Mouse (Mus musculus): Measurements from ENCODE around the gene Skida1. TPM values are rescaled to one million over a fixed set of nuclear protein-coding genes. Genes with fewer than 3 reads are reported as not detected.
A peak's percentile ranks its signal among the peaks of the same experiment; 100 is the strongest.

The Skida1 gene
- polyA plus RNA-seq, 1 experiment from 2014 or later, result 4.0 TPM

Small RNA genes lying within 50 kb of the gene (microRNA-seq; reads per million reads assigned to microRNA genes)
- 11.4 reads per million, percentile 26 among the genes with 10 or more reads in this experiment for gene Mir7655

Other genes with a start within 250 kb of the Skida1 start
- not detected in 2 replicates for gene H2al2a, start 52.1 kb downstream of the Skida1 start, polyA plus RNA-seq (2015; fragmentation: Nextera tagmentation; extraction: Ambion mirVana)
- 11.3 and 12.7 TPM in 2 replicates for gene A930004D18Rik, start 11.3 kb downstream of the Skida1 start, polyA plus RNA-seq (2015; fragmentation: Nextera tagmentation; extraction: Ambion mirVana)
- 52.2 and 59.1 TPM in 2 replicates for gene Mllt10, start 6.2 kb upstream of the Skida1 start, polyA plus RNA-seq (2015; fragmentation: Nextera tagmentation; extraction: Ambion mirVana)